25 mouse cellular contexts compared by ENCODE assay signal in the genomic region with DNA sequence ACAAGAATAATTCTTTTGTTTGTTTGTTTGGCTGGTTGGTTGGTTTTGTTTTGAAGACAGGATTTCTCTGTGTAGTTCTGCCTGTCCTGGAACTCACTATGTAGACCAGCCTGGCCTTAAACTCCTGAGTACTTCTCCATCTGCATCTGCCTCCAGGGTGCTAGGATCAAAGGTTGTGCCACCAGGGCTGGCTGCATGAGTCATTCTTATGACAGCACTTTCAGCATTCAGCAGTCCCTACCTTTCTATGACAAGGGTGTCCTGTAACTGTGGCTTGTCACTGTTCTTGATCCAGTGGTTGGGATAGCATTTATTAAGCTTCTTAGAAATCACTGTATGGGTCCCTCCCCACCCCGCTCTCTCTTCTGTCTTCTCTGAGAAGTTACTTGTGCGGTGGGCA. TPM values are rescaled to one million over a fixed set of nuclear protein-coding genes. Genes with fewer than 3 reads are reported as not detected.
A peak's percentile ranks its signal among the peaks of the same experiment; 100 is the strongest.
DNase-seq lines count a peak whose midpoint lies in the region; ATAC-seq and TF ChIP-seq lines count a peak whose summit lies in the region.
"Had no signal": no experiment of that assay in that cellular context is flagged by ENCODE, and none has a peak within 500 bp of the region (broad histone marks: within the 10 kb centered on the region; RNA-seq: fewer than 3 reads in every experiment).

No protein-coding gene starts in this region.

- peak; percentile 75; the same call in 1 of the 2 replicates for ATAC-seq in liver, postnatal 0 days
- ATAC-seq in liver, embryonic 11.5 days (replicated peaks; ENCODE audit: low FRiP score), result no peak
- peak; percentile 78 for ATAC-seq in intestine, embryonic 15.5 days
- peak; percentile 78 for ATAC-seq in intestine, postnatal 0 days
- ATAC-seq in cerebellum, adult (ENCODE audit: insufficient number of reproducible peaks, low FRiP score, low TSS enrichment), result no peak
- ATAC-seq: activated CD4-positive, CD25-positive, alpha-beta regulatory T cell, adult 4 months; forebrain, embryonic 14.5 days; forebrain, embryonic 16.5 days; Patski had no signal

- no peak overlapping the region for H3K4me3 ChIP-seq in liver, postnatal 0 days (ENCODE audit: low read depth, low read length)
- H3K4me3 ChIP-seq in liver, embryonic 11.5 days (ENCODE audit: low read depth, low read length), result no peak overlapping the region
- no peak overlapping the region for H3K4me3 ChIP-seq in intestine, embryonic 15.5 days (replicated peaks)
- no peak overlapping the region for H3K4me3 ChIP-seq in intestine, postnatal 0 days (ENCODE audit: low read depth, low read length)
- H3K4me3 ChIP-seq in hindbrain, embryonic 10.5 days, result no peak overlapping the region
- H3K4me3 ChIP-seq: embryonic facial prominence, embryonic 13.5 days; embryonic facial prominence, embryonic 15.5 days; erythroblast, embryonic 14.5 days; forebrain, embryonic 10.5 days; forebrain, embryonic 12.5 days had no signal

- TF ChIP-seq EP300 in liver, postnatal 0 days (IDR thresholded peaks at IDR 0.05; ENCODE audit: low read depth), result no peak

- 80% methylated on average over 2 of the region's 2 CpGs for WGBS in liver, postnatal 0 days (ENCODE audit: insufficient replicate concordance)
- WGBS in liver, embryonic 11.5 days, result 96% methylated on average over 2 of the region's 2 CpGs
- WGBS in intestine, embryonic 15.5 days, result 93% methylated on average over 2 of the region's 2 CpGs
- WGBS in intestine, postnatal 0 days, result 96% methylated on average over 2 of the region's 2 CpGs
- WGBS in hindbrain, embryonic 10.5 days, result 98% methylated on average over 2 of the region's 2 CpGs

- H3K4me2 ChIP-seq in liver, postnatal 0 days (ENCODE audit: low read depth, low read length), result no peak overlapping the region
- H3K4me2 ChIP-seq in liver, embryonic 11.5 days, result no peak overlapping the region
- no peak overlapping the region for H3K4me2 ChIP-seq in intestine, embryonic 15.5 days (replicated peaks)
- H3K4me2 ChIP-seq in intestine, postnatal 0 days (replicated peaks; ENCODE audit: low read depth), result no peak overlapping the region
- H3K4me2 ChIP-seq: embryonic facial prominence, embryonic 13.5 days; embryonic facial prominence, embryonic 15.5 days; forebrain, embryonic 12.5 days had no signal

- no peak overlapping the region for H3K9ac ChIP-seq in liver, postnatal 0 days (replicated peaks)
- no peak overlapping the region for H3K9ac ChIP-seq in liver, embryonic 11.5 days (ENCODE audit: low read depth, low read length)
- H3K9ac ChIP-seq in intestine, embryonic 15.5 days, result no peak overlapping the region
- no peak overlapping the region for H3K9ac ChIP-seq in intestine, postnatal 0 days (ENCODE audit: low read depth, low read length)
- H3K9ac ChIP-seq: embryonic facial prominence, embryonic 13.5 days; embryonic facial prominence, embryonic 15.5 days; forebrain, embryonic 12.5 days had no signal

- no peak for DNase-seq in liver, postnatal 0 days
- DNase-seq in liver, embryonic 11.5 days (ENCODE audit: low spot score), result no peak
- DNase-seq in hindbrain, embryonic 10.5 days (ENCODE audit: low spot score), result no peak
- no peak for DNase-seq in natural killer cell, adult 2 months (ENCODE audit: low spot score in 2 of 2)
- DNase-seq: adrenal gland, postnatal 10 days; adrenal gland, postnatal 25 days; cerebellum, adult 11-12 months; cerebellum, adult 2 months; cerebellum, adult 9-10 months; cerebellum, postnatal 14 days; cerebellum, postnatal 36 days; embryo, embryonic 11 days had no signal

- H3K36me3 ChIP-seq in liver, postnatal 0 days (replicated peaks; ENCODE audit: insufficient read depth, low read length), result no peaks in the 10 kb centered on the region
- H3K36me3 ChIP-seq in liver, embryonic 11.5 days (ENCODE audit: control insufficient read depth, insufficient read depth, low read length), result no peaks in the 10 kb centered on the region
- no peaks in the 10 kb centered on the region for H3K36me3 ChIP-seq in intestine, embryonic 15.5 days
- no peaks in the 10 kb centered on the region for H3K36me3 ChIP-seq in intestine, postnatal 0 days (ENCODE audit: control insufficient read depth, insufficient read depth)
- no peaks in the 10 kb centered on the region for H3K36me3 ChIP-seq in hindbrain, embryonic 10.5 days
- H3K36me3 ChIP-seq: embryonic facial prominence, embryonic 13.5 days; embryonic facial prominence, embryonic 15.5 days; forebrain, embryonic 10.5 days; forebrain, embryonic 12.5 days; G1E had no signal

- TF ChIP-seq CTCF in liver, postnatal 0 days (IDR thresholded peaks at IDR 0.05; ENCODE audit: low read depth), result no peak
- TF ChIP-seq CTCF in intestine, postnatal 0 days (IDR thresholded peaks at IDR 0.05; ENCODE audit: low read depth), result no peak

- H3K27ac ChIP-seq in liver, postnatal 0 days (ENCODE audit: low read depth), result no peak overlapping the region
- H3K27ac ChIP-seq in liver, embryonic 11.5 days (ENCODE audit: low read depth, low read length), result no peak overlapping the region
- H3K27ac ChIP-seq in intestine, embryonic 15.5 days, result no peak overlapping the region
- H3K27ac ChIP-seq in intestine, postnatal 0 days (ENCODE audit: low read depth, low read length), result no peak overlapping the region
- no peak overlapping the region for H3K27ac ChIP-seq in hindbrain, embryonic 10.5 days
- H3K27ac ChIP-seq: embryonic facial prominence, embryonic 13.5 days; embryonic facial prominence, embryonic 15.5 days; forebrain, embryonic 10.5 days; forebrain, embryonic 12.5 days had no signal

- no peaks in the 10 kb centered on the region for H3K27me3 ChIP-seq in liver, postnatal 0 days (ENCODE audit: insufficient read depth, low read length)
- peaks cover 9% of the 10 kb centered on the region; the same call in 1 of the 2 replicates for H3K27me3 ChIP-seq in liver, embryonic 11.5 days (replicated peaks; ENCODE audit: control insufficient read depth, insufficient read depth, low read length)
- H3K27me3 ChIP-seq in intestine, embryonic 15.5 days (replicated peaks), result no peaks in the 10 kb centered on the region
- no peaks in the 10 kb centered on the region for H3K27me3 ChIP-seq in intestine, postnatal 0 days (replicated peaks; ENCODE audit: control insufficient read depth, insufficient read depth, low read length)
- H3K27me3 ChIP-seq in hindbrain, embryonic 10.5 days (ENCODE audit: insufficient read depth, poor library complexity, severe bottlenecking), result peaks cover 33% of the 10 kb centered on the region
- H3K27me3 ChIP-seq: embryonic facial prominence, embryonic 13.5 days; embryonic facial prominence, embryonic 15.5 days; Patski had no signal

- no peaks in the 10 kb centered on the region for H3K4me1 ChIP-seq in liver, postnatal 0 days (ENCODE audit: insufficient read depth)
- H3K4me1 ChIP-seq in liver, embryonic 11.5 days (replicated peaks; ENCODE audit: control insufficient read depth, insufficient read depth, low read length), result no peaks in the 10 kb centered on the region; the same call in 1 of the 2 replicates
- no peaks in the 10 kb centered on the region for H3K4me1 ChIP-seq in intestine, embryonic 15.5 days (replicated peaks)
- no peaks in the 10 kb centered on the region for H3K4me1 ChIP-seq in intestine, postnatal 0 days (replicated peaks; ENCODE audit: control insufficient read depth, insufficient read depth, low read length)
- peaks cover 22% of the 10 kb centered on the region for H3K4me1 ChIP-seq in hindbrain, embryonic 10.5 days (replicated peaks)

- H3K9me3 ChIP-seq in liver, postnatal 0 days (ENCODE audit: low read length), result no peaks in the 10 kb centered on the region
- no peaks in the 10 kb centered on the region for H3K9me3 ChIP-seq in liver, embryonic 11.5 days (ENCODE audit: control insufficient read depth, low read length)
- H3K9me3 ChIP-seq in intestine, embryonic 15.5 days, result no peaks in the 10 kb centered on the region
- no peaks in the 10 kb centered on the region for H3K9me3 ChIP-seq in intestine, postnatal 0 days (ENCODE audit: control insufficient read depth)
- no peaks in the 10 kb centered on the region for H3K9me3 ChIP-seq in hindbrain, embryonic 10.5 days
- H3K9me3 ChIP-seq: embryonic facial prominence, embryonic 13.5 days; embryonic facial prominence, embryonic 15.5 days; forebrain, embryonic 10.5 days; forebrain, embryonic 12.5 days; G1E had no signal

RNA-seq across cellular contexts. Expression of gene Lrp8, which starts 38.5 kb away (rescaled TPM):
- 0.61 and 0.63 TPM in 2 replicates for polyA plus RNA-seq in liver, postnatal 0 days (2015; fragmentation: Nextera tagmentation; extraction: Ambion mirVana)
- polyA plus RNA-seq in liver, embryonic 11.5 days (2014; fragmentation: Nextera tagmentation; extraction: Ambion mirVana), result 5.3 and 5.9 TPM in 2 replicates
- polyA plus RNA-seq in intestine, embryonic 15.5 days (2015; fragmentation: Nextera tagmentation; extraction: Ambion mirVana), result 3.4 and 4.2 TPM in 2 replicates
- polyA plus RNA-seq in intestine, postnatal 0 days (2015; fragmentation: Nextera tagmentation; extraction: Ambion mirVana), result 0.66 and 0.82 TPM in 2 replicates
- 10.0 and 13.9 TPM in 2 replicates for polyA plus RNA-seq in hindbrain, embryonic 10.5 days (2016; fragmentation: Nextera tagmentation; extraction: Ambion mirVana)

Comparison
In these comparisons a context has a peak if more than half of its experiments do, and no peak if none do; other contexts are left out.
1. ATAC-seq: peak in liver, postnatal 0 days (single experiment), intestine, embryonic 15.5 days (single experiment) and intestine, postnatal 0 days (single experiment); none in liver, embryonic 11.5 days (single experiment) and cerebellum, adult (single experiment).